ENCODE assay signal across 10 mouse cellular contexts in the genomic region with DNA sequence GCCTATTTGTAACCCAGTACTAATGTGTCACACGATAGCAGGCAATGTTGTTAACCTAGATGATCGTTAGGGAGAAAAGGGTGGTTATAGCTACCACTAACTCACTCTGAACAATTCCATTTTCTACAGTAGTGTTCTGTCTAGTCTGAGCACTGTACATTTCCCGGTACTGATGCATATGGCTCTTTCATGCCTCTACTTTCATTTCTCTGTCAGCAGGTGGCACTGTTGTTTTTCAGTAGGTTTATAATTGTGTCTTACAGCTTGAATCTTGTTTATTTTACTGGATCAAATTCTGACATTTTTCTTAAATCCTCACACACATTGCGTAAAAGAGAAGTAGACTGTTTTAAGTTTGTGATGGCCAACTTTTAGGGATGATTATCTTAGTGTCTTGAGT. TPM values are rescaled to one million over a fixed set of nuclear protein-coding genes. Genes with fewer than 3 reads are reported as not detected.
A peak's percentile ranks its signal among the peaks of the same experiment; 100 is the strongest.
DNase-seq lines count a peak whose midpoint lies in the region; ATAC-seq and TF ChIP-seq lines count a peak whose summit lies in the region.
"Had no signal": no experiment of that assay in that cellular context is flagged by ENCODE, and none has a peak within 500 bp of the region (broad histone marks: within the 10 kb centered on the region; RNA-seq: fewer than 3 reads in every experiment).

No protein-coding gene starts in this region.

- ATAC-seq in intestine, postnatal 0 days = no peak
- ATAC-seq in intestine, embryonic 16.5 days = no peak
- ATAC-seq in hindbrain, postnatal 0 days = peak; percentile 44; the same call in 1 of the 2 replicates

- H3K4me1 ChIP-seq in intestine, postnatal 0 days (replicated peaks; ENCODE audit: control insufficient read depth, insufficient read depth, low read length) = no peaks in the 10 kb centered on the region
- H3K4me1 ChIP-seq in intestine, embryonic 16.5 days (ENCODE audit: control insufficient read depth, insufficient read depth, low read length) = no peaks in the 10 kb centered on the region
- no peaks in the 10 kb centered on the region for H3K4me1 ChIP-seq in hindbrain, postnatal 0 days (ENCODE audit: insufficient read depth, low read length)
- no peaks in the 10 kb centered on the region for H3K4me1 ChIP-seq in thymus, adult 2 months (replicated peaks; ENCODE audit: control insufficient read depth, insufficient read depth, low read length)

- H3K27ac ChIP-seq in intestine, postnatal 0 days (ENCODE audit: low read depth, low read length) = no peak overlapping the region
- no peak overlapping the region for H3K27ac ChIP-seq in intestine, embryonic 16.5 days (ENCODE audit: low read length)
- H3K27ac ChIP-seq in hindbrain, postnatal 0 days = no peak overlapping the region
- H3K27ac ChIP-seq in thymus, adult 2 months (ENCODE audit: control insufficient read depth, insufficient read depth, low read length) = no peak overlapping the region

- peaks cover 58% of the 10 kb centered on the region for H3K36me3 ChIP-seq in intestine, postnatal 0 days (ENCODE audit: control insufficient read depth, insufficient read depth)
- H3K36me3 ChIP-seq in intestine, embryonic 16.5 days (ENCODE audit: control insufficient read depth, insufficient read depth, low read length) = peaks cover 11% of the 10 kb centered on the region
- H3K36me3 ChIP-seq in hindbrain, postnatal 0 days (ENCODE audit: insufficient read depth, low read length) = peaks cover 15% of the 10 kb centered on the region
- peaks cover 49% of the 10 kb centered on the region for H3K36me3 ChIP-seq in thymus, adult 2 months (ENCODE audit: control insufficient read depth, insufficient read depth, low read length)

- H3K9ac ChIP-seq in intestine, postnatal 0 days (ENCODE audit: low read depth, low read length) = no peak overlapping the region
- H3K9ac ChIP-seq in intestine, embryonic 16.5 days (ENCODE audit: low read depth, low read length) = no peak overlapping the region
- no peak overlapping the region for H3K9ac ChIP-seq in hindbrain, postnatal 0 days (replicated peaks; ENCODE audit: low read length)

- peak; percentile 70 for TF ChIP-seq CTCF in intestine, postnatal 0 days (IDR thresholded peaks at IDR 0.05; ENCODE audit: low read depth)
- TF ChIP-seq CTCF in hindbrain, postnatal 0 days (IDR thresholded peaks at IDR 0.05; ENCODE audit: low read depth) = peak; percentile 74
- TF ChIP-seq CTCF in thymus, adult 2 months (IDR thresholded peaks at IDR 0.05; ENCODE audit: borderline replicate concordance, control insufficient read depth, extremely low read depth, insufficient read depth, low read length, poor library complexity) = no peak

- WGBS in intestine, postnatal 0 days = 69% methylated on average over 4 of the region's 4 CpGs
- whole genome bisulfite sequencing in intestine, embryonic 16.5 days = 76% methylated on average over 4 of the region's 4 CpGs
- 59% methylated on average over 4 of the region's 4 CpGs for WGBS in hindbrain, postnatal 0 days
- 82% methylated on average over 4 of the region's 4 CpGs for WGBS in thymus, adult 2 months

- no peak overlapping the region for H3K4me3 ChIP-seq in intestine, postnatal 0 days (ENCODE audit: low read depth, low read length)
- no peak overlapping the region for H3K4me3 ChIP-seq in intestine, embryonic 16.5 days (ENCODE audit: low read length)
- no peak overlapping the region for H3K4me3 ChIP-seq in hindbrain, postnatal 0 days (ENCODE audit: low read length)
- H3K4me3 ChIP-seq in thymus, adult 2 months (ENCODE audit: control insufficient read depth, insufficient read depth, low read length) = no peak overlapping the region

- H3K27me3 ChIP-seq in intestine, postnatal 0 days (replicated peaks; ENCODE audit: control insufficient read depth, insufficient read depth, low read length) = no peaks in the 10 kb centered on the region
- no peaks in the 10 kb centered on the region for H3K27me3 ChIP-seq in intestine, embryonic 16.5 days (replicated peaks; ENCODE audit: control insufficient read depth, insufficient read depth, low read length)
- no peaks in the 10 kb centered on the region for H3K27me3 ChIP-seq in hindbrain, postnatal 0 days (ENCODE audit: insufficient read depth, low read length)
- no peaks in the 10 kb centered on the region for H3K27me3 ChIP-seq in thymus, adult 2 months (ENCODE audit: control insufficient read depth, insufficient read depth, low read length)

- DNase-seq in A20 (ENCODE audit: low read depth, low spot score) = peak; percentile 37
- DNase-seq in MEL-GATA-1-ER (ENCODE audit: extremely low read depth, low read depth) = peak; percentile 26
- DNase-seq in hindbrain, postnatal 0 days (ENCODE audit: low spot score) = peak; percentile 83
- no peak for DNase-seq in thymus, adult 2 months
- no peak for DNase-seq in cerebellum, postnatal 25 days
- DNase-seq in urinary bladder, adult 18-20 months (ENCODE audit: low spot score in 2 of 2) = no peak
- DNase-seq: adrenal gland, postnatal 36 days; right cerebral cortex, adult 18-20 months had no signal

- TF ChIP-seq POLR2A in thymus, adult 2 months (IDR thresholded peaks at IDR 0.05; ENCODE audit: control insufficient read depth, extremely low read depth, insufficient read depth, low read length, poor library complexity) = no peak

- no peaks in the 10 kb centered on the region for H3K9me3 ChIP-seq in intestine, postnatal 0 days (ENCODE audit: control insufficient read depth)
- no peaks in the 10 kb centered on the region for H3K9me3 ChIP-seq in intestine, embryonic 16.5 days (ENCODE audit: control insufficient read depth, low read length)
- no peaks in the 10 kb centered on the region for H3K9me3 ChIP-seq in hindbrain, postnatal 0 days (ENCODE audit: low read length)

- no peak overlapping the region for H3K4me2 ChIP-seq in intestine, postnatal 0 days (replicated peaks; ENCODE audit: low read depth)
- no peak overlapping the region for H3K4me2 ChIP-seq in intestine, embryonic 16.5 days (ENCODE audit: low read depth, low read length)
- H3K4me2 ChIP-seq in hindbrain, postnatal 0 days (ENCODE audit: low read depth, low read length) = no peak overlapping the region

RNA-seq across cellular contexts. Expression of gene Papola, which starts 54.6 kb away (rescaled TPM):
- 101 and 110 TPM in 2 replicates for polyA plus RNA-seq in intestine, postnatal 0 days (2015; fragmentation: Nextera tagmentation; extraction: Ambion mirVana)
- 154 and 164 TPM in 2 replicates for polyA plus RNA-seq in intestine, embryonic 16.5 days (2015; fragmentation: Nextera tagmentation; extraction: Ambion mirVana)
- total RNA-seq in hindbrain, postnatal 0 days (2014; rRNA removed) = 73.2 and 84.1 TPM in 2 replicates
- polyA plus RNA-seq in hindbrain, postnatal 0 days (2015; fragmentation: Nextera tagmentation; extraction: Ambion mirVana) = 119 and 120 TPM in 2 replicates
- 91.1 and 114 TPM in 2 replicates for polyA plus RNA-seq in thymus, adult 2 months (2012; rRNA removed)

Comparison
In these comparisons a context has a peak if more than half of its experiments do, and no peak if none do; other contexts are left out.
1. DNase-seq: peak in A20 (single experiment), MEL-GATA-1-ER (single experiment) and hindbrain, postnatal 0 days (single experiment); none in thymus, adult 2 months (single experiment), cerebellum, postnatal 25 days (0 of 2) and urinary bladder, adult 18-20 months (0 of 2).